Mouse (Mus musculus) limb, embryonic 13.5 days (tissue): Measurements from ENCODE around the gene Celf2. TPM values are rescaled to one million over a fixed set of nuclear protein-coding genes. Genes with fewer than 3 reads are reported as not detected.

Experiments
- ATAC-seq: fragments of 200-750 bp; cut with Nextera tagmentation; 2 replicates; pipeline ENCODE4 v1.8.0; 2017; ENCODE audit warnings: low read depth, moderate number of reproducible peaks, moderate TSS enrichment; ENCODE audit not compliant: low FRiP score
- H3K27ac ChIP-seq: fragments of 300-500 bp; sonication (generic); 2 replicates; pipeline ENCODE4 v1.5.1; 2015; ENCODE audit warnings: inconsistent platforms, mild to moderate bottlenecking, moderate library complexity
- H3K27me3 ChIP-seq: fragments of 300-500 bp; sonication (generic); 2 replicates; pipeline ENCODE4 v1.6.1; 2015; ENCODE audit warnings: mild to moderate bottlenecking, inconsistent platforms
- H3K36me3 ChIP-seq: fragments of 300-500 bp; sonication (generic); 2 replicates; pipeline ENCODE4 v1.6.1; 2015; ENCODE audit warnings: inconsistent platforms, mild to moderate bottlenecking, moderate library complexity
- H3K4me1 ChIP-seq: fragments of 300-500 bp; sonication (generic); 2 replicates; pipeline ENCODE4 v1.6.1; 2015; ENCODE audit warnings: inconsistent platforms
- H3K4me2 ChIP-seq: fragments of 300-500 bp; sonication (generic); replicated peaks from 2 replicates; pipeline ENCODE4 v1.6.1; 2015; ENCODE audit warnings: inconsistent platforms, mild to moderate bottlenecking, moderate library complexity
- H3K4me3 ChIP-seq: fragments of 300-500 bp; sonication (generic); 2 replicates; pipeline ENCODE4 v1.5.1; 2015; ENCODE audit warnings: moderate library complexity, mild to moderate bottlenecking, inconsistent platforms
- H3K9ac ChIP-seq: fragments of 300-500 bp; sonication (generic); 2 replicates; pipeline ENCODE4 v1.6.1; 2015; ENCODE audit warnings: mild to moderate bottlenecking, inconsistent platforms
- H3K9me3 ChIP-seq: fragments of 300-500 bp; sonication (generic); 2 replicates; pipeline ENCODE4 v1.6.1; 2016; ENCODE audit warnings: inconsistent platforms
- WGBS: fragments of 180-500 bp; shearing (Covaris S2); methylation state at CpG from one replicate; pipeline ENCODE4 v1.1.7; 2015; 5-methylcytosine and 5-hydroxymethylcytosine counted together
- polyA plus RNA-seq: library from polyadenylated mRNA; unstranded; fragments of >200 nt; fragmentation: Nextera tagmentation; extraction: Ambion mirVana; gene quantifications from 2 replicates; pipeline ENCODE4 v1.2.1, GENCODE M21; 2015

Celf2 gene
- polyA plus RNA-seq, 1 experiment from 2014 or later = 68.8 TPM

DNA sequence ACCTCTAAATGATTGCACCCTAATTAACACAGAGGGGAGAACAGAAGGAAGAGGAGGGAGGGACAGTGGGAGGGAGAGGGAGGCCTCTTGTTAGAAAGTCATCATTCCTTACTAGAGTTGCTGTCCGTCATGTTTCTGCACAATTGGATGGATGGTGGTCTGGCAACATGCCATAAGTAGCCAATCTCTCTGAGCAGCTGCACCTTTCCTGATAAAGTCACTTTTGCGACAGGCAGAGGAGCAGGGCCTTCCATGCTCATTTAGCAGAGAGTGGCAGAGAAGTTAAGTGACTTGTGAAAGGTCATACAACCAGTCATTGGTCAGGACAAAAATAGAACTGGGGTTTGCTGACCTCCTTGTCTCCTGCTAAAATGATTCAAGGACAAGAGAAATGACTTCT is 747.0 kb downstream of the Celf2 start:
- no peak for ATAC-seq
- no peaks in the 10 kb centered on the region for H3K9me3 ChIP-seq
- H3K36me3 ChIP-seq = no peaks in the 10 kb centered on the region
- no peak overlapping the region for H3K27ac ChIP-seq
- H3K4me1 ChIP-seq = no peaks in the 10 kb centered on the region
- H3K4me3 ChIP-seq = no peak overlapping the region
- H3K27me3 ChIP-seq = no peaks in the 10 kb centered on the region
- H3K4me2 ChIP-seq = no peak overlapping the region
- no peak overlapping the region for H3K9ac ChIP-seq
- 77% methylated on average over 2 of the region's 2 CpGs for WGBS

DNA sequence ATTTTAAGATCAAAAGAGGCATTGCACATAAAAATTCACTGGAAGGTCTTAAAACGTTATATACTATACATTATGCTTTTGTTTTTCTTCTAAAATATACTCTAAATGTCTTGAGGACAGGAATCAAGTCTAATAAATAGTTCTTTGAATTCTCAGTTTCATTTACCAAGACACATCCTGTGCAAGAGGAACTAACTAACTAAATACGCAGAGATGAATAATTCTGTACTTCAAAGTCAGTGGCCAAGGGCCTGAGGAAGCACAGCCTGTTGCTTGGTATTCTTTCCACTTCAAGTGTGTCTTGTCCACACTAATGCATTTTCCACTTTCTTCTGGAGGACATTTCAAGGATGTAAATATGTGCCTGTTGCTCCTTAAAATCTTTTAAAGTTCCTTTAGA is 766.2 kb downstream of the Celf2 start:
- Histone ChIP-seq H3K36me3 (no peaks in the 10 kb centered on the region), H3K9me3 (no peaks in the 10 kb centered on the region), H3K27me3 (no peaks in the 10 kb centered on the region), H3K4me3 (no peak overlapping the region), H3K4me1 (no peaks in the 10 kb centered on the region), H3K27ac (no peak overlapping the region), H3K4me2 (no peak overlapping the region), H3K9ac (no peak overlapping the region)
- ATAC-seq = no peak
- 62% methylated on average over 2 of the region's 2 CpGs for WGBS

DNA sequence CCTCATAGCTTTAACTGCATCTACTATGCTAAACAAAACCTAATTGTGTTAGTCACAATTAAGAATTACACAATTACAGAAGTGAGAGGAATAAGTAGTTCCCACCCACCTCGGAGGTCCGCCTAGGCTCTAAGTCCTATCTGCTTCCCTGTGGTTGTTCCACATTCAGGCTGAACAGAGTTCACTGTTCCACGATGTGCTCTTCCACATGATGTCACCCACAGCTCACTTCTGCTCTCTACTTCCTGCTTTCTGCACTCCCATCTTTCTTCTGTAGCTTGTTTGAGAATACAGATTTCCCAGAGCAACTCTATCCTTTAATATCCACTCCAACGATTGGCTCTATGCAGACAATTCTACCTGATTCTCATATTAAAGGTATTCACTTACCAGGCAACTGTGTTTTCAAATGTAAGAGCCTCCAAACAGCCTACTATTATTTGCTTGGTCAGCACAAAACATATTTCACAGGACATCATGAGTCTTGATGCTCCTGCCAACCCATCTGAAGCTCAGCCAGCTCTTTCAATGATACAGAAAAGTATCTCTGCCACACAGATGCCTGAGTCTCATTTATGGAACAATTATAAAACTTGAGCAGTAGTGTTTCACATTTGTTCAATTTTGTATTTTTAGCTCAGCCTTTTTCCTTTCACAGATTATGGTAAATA is 769.2 kb downstream of the Celf2 start:
- no peaks in the 10 kb centered on the region for H3K4me1 ChIP-seq
- no peak overlapping the region for H3K9ac ChIP-seq
- H3K4me3 ChIP-seq = no peak overlapping the region
- no peak for ATAC-seq
- H3K36me3 ChIP-seq = no peaks in the 10 kb centered on the region
- WGBS = 82% methylated on average over 4 of the region's 4 CpGs
- H3K9me3 ChIP-seq = no peaks in the 10 kb centered on the region
- no peak overlapping the region for H3K27ac ChIP-seq
- no peak overlapping the region for H3K4me2 ChIP-seq
- no peaks in the 10 kb centered on the region for H3K27me3 ChIP-seq

DNA sequence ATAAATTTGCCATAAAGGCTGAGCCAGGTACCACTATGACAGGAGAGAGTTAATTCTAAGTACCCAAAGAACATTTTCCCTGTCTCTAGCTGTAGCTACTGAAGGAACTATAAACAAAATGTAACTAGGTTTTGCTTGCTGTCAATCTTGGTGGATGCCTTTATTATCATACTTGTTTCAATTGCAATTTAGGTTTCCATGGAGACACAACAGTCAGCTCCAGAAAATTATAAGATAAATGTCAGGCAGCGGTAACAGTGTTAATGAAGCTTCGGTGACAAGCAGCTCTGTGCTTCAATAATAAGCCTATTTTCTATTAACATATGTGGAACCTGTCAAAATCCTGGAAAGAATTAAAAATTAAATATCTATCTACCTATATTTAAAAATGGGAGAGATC is 777.3 kb downstream of the Celf2 start:
- no peaks in the 10 kb centered on the region for H3K27me3 ChIP-seq
- no peak overlapping the region for H3K27ac ChIP-seq
- H3K4me3 ChIP-seq = no peak overlapping the region
- H3K9ac ChIP-seq = no peak overlapping the region
- no peaks in the 10 kb centered on the region for H3K36me3 ChIP-seq
- H3K4me2 ChIP-seq = no peak overlapping the region
- H3K9me3 ChIP-seq = no peaks in the 10 kb centered on the region
- no peak for ATAC-seq
- H3K4me1 ChIP-seq = no peaks in the 10 kb centered on the region
- WGBS = 86% methylated on average over 2 of the region's 2 CpGs

DNA sequence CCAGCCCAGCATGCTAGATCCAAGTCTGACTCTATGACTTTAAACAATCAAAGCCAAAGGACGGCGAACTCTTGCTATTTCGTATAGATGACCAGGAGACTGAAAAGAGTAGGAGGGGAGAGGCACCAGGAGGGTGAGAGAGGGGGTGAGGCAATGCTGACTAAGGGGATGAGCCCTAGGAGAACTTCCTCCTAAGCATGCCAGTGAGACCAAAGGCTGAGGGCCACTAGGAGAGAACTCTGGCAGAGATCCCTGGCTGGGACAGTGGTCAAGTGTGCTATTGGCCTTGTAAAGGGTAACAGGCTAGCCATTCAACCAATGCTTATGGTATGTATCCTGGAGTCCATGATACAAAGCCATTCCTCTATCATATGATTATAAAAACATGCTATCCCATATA is 778.5 kb downstream of the Celf2 start:
- H3K27ac ChIP-seq = no peak overlapping the region
- H3K9me3 ChIP-seq = no peaks in the 10 kb centered on the region
- no peak overlapping the region for H3K9ac ChIP-seq
- H3K4me3 ChIP-seq = no peak overlapping the region
- no peaks in the 10 kb centered on the region for H3K27me3 ChIP-seq
- H3K4me2 ChIP-seq = no peak overlapping the region
- WGBS = 75% methylated on average over 3 of the region's 3 CpGs
- H3K36me3 ChIP-seq = no peaks in the 10 kb centered on the region
- no peak for ATAC-seq
- no peaks in the 10 kb centered on the region for H3K4me1 ChIP-seq

DNA sequence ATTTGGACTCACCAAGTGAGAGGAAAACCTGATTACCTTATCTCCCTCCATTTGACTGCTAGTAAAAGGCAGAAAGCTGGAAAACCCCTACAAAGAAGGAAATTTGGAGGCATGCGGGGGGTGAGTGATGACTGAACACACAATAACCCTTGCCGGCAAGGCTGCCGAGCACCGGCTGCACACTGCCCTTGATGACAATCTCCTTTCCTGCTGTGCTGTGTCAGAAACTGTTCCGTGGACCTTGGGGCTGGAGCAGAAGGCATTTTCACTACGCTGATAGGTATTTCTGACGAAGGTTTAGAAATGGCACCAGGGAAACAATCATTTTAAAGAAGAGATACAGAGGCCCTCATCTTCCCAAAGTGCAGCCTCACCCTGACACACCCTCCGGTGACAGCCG is 779.4 kb downstream of the Celf2 start:
- Histone ChIP-seq H3K9ac (no peak overlapping the region), H3K4me1 (no peaks in the 10 kb centered on the region), H3K9me3 (no peaks in the 10 kb centered on the region), H3K36me3 (no peaks in the 10 kb centered on the region), H3K27ac (no peak overlapping the region), H3K4me3 (no peak overlapping the region), H3K27me3 (no peaks in the 10 kb centered on the region), H3K4me2 (no peak overlapping the region)
- no peak for ATAC-seq
- WGBS = 68% methylated on average over 9 of the region's 9 CpGs

DNA sequence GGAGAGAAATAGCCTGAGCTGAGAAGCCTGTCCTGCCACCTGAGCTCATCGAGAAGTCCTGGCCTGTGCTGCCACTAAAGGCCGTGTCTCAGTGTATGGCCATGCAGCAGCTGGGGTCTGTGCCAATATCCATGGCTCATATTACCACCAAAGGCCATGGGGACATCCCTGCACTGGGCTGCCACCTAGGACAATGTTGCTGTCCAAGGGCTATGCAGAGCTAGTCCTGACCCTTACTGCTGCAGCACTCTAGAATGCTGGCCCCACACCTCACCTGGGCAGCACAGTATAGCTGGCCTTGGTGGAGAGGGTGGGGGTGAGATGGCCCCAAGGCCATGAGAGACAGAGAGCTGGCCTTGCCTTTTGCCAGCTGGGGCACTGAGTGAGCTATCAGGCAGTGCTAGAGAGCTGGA is 780.5 kb downstream of the Celf2 start:
- no peak overlapping the region for H3K4me2 ChIP-seq
- H3K27ac ChIP-seq = no peak overlapping the region
- no peak overlapping the region for H3K4me3 ChIP-seq
- no peaks in the 10 kb centered on the region for H3K27me3 ChIP-seq
- H3K4me1 ChIP-seq = no peaks in the 10 kb centered on the region
- H3K9me3 ChIP-seq = no peaks in the 10 kb centered on the region
- H3K36me3 ChIP-seq = no peaks in the 10 kb centered on the region
- ATAC-seq = 0 out of 2 replicates have a peak, but pooled peaks have one; percentile 54
- no peak overlapping the region for H3K9ac ChIP-seq
- 84% methylated on average over 2 of the region's 2 CpGs for WGBS

DNA sequence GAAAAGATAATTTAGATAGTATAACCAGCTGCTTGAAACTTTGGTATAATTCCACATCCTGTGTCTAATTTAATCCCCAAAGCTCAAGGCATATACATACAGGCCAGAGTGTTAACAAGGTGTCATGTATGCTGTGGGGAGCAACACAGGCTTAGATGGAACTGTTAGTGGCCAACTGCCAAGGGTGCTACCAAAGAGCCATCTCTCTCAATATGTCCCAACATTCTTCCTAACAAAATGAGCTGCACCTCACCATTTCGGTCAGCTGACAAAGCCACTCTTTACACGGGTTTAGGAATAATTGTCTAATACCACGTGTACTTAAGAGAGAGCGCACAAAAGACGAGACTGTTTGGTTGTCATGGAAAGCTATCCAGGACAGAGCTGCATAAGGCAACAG is 782.0 kb downstream of the Celf2 start:
- Histone ChIP-seq H3K27ac (no peak overlapping the region), H3K4me3 (no peak overlapping the region), H3K36me3 (no peaks in the 10 kb centered on the region), H3K27me3 (no peaks in the 10 kb centered on the region), H3K9me3 (no peaks in the 10 kb centered on the region), H3K4me1 (peaks cover 6% of the 10 kb centered on the region), H3K4me2 (no peak overlapping the region), H3K9ac (no peak overlapping the region)
- 89% methylated on average over 5 of the region's 5 CpGs for WGBS
- ATAC-seq = no peak

DNA sequence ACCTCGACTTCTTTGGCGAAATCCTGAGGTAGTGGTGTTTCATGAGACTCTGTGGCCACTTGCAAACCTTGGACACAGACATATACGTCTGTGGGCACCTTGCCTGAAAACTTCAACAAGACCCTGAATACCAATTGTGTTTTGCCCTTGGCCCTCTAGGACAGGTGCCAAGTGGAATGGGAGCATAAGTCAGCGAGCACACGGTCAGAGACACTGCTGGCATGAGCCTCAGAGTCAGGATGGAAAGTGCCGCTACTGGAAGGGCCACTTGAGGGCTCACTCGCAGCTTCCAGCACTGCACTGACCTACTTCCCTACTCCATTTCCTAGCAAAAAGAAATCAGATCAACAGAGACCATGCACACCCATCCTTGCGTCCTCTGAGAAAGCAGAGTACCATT is 783.3 kb downstream of the Celf2 start:
- H3K9ac ChIP-seq = no peak overlapping the region
- H3K27ac ChIP-seq = no peak overlapping the region
- peaks cover 19% of the 10 kb centered on the region for H3K4me1 ChIP-seq
- no peaks in the 10 kb centered on the region for H3K9me3 ChIP-seq
- ATAC-seq = no peak
- 78% methylated on average over 8 of the region's 8 CpGs for WGBS
- H3K27me3 ChIP-seq = no peaks in the 10 kb centered on the region
- H3K36me3 ChIP-seq = no peaks in the 10 kb centered on the region
- H3K4me2 ChIP-seq = no peak overlapping the region
- no peak overlapping the region for H3K4me3 ChIP-seq

DNA sequence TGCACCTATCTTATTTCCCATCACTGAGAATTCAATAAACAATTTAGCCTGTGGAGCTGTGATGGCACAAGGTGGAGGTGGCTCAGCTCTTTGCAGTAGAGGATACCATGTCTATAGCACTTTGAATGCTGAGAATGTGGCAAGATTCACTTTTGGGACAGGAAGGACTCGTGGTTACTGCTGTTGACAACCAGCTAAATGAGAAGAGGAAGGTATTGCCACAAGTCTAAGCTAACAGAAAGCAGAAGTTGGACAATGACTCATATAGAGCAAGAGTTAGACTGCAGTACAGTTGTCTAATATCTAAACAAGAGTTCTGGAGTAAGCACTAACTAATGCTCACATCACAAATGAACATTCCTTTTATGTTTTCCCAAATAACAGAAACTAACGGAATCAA is 785.8 kb downstream of the Celf2 start:
- peaks cover 28% of the 10 kb centered on the region for H3K4me1 ChIP-seq
- no peak for ATAC-seq
- no peaks in the 10 kb centered on the region for H3K9me3 ChIP-seq
- no peak overlapping the region for H3K4me3 ChIP-seq
- WGBS = 83% methylated on average over 2 of the region's 2 CpGs
- no peak overlapping the region for H3K4me2 ChIP-seq
- H3K27me3 ChIP-seq = no peaks in the 10 kb centered on the region
- H3K9ac ChIP-seq = no peak overlapping the region
- no peak overlapping the region for H3K27ac ChIP-seq
- H3K36me3 ChIP-seq = no peaks in the 10 kb centered on the region

DNA sequence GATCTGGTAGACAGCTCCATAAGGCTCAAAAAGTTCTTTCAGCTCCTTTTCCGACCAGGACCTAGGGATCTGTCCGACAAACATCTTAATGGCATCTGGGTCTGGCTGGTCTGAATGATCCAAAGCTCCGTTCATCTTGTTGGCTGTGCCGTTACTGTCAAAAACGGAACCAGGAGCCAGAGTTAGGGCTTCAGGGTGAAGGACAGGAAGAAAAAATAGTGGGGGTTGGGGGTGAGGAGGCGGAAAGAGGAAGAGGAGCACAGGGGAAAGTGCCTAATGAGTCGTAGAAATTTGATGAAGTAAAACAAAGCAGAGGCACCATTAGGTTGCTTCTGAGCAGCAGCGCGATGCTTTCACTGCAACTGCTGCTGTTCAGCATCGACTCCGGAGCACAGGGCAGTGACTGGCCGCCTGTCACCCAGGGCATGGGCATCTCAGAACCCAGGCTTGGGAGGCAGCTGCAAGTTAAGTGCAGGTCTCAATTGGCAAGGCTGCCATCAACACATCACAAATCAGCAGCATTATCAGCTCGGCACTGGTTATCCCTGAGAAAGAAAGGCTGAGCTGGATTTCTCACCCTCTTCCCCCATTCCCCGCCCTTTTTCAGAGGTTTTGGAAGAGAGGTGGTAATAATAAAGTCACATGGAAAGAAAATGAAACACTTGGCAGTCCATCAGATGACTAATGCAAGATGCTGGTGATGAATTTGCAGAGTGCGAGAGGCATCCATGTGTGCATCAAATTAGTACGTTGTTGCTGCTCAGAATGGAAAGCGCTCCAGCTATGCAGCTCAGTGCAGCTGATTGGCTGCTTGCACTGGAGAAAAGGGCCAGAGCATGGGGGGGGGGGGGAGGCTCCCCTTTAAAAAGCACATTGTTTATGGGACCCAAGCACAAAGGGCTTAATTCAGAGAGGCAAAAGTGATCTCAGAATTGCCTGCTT is 787.6 kb downstream of the Celf2 start:
- H3K4me1 ChIP-seq = peaks cover 28% of the 10 kb centered on the region
- no peaks in the 10 kb centered on the region for H3K36me3 ChIP-seq
- H3K9me3 ChIP-seq = no peaks in the 10 kb centered on the region
- peak overlapping the region; percentile 79 for H3K27ac ChIP-seq
- H3K4me2 ChIP-seq = peak overlapping the region; percentile 90
- peak overlapping the region; percentile 48 for H3K4me3 ChIP-seq
- ATAC-seq = peak; percentile 77
- WGBS = 2% methylated on average over 17 of the region's 17 CpGs
- H3K9ac ChIP-seq = peak overlapping the region; percentile 63
- no peaks in the 10 kb centered on the region for H3K27me3 ChIP-seq

DNA sequence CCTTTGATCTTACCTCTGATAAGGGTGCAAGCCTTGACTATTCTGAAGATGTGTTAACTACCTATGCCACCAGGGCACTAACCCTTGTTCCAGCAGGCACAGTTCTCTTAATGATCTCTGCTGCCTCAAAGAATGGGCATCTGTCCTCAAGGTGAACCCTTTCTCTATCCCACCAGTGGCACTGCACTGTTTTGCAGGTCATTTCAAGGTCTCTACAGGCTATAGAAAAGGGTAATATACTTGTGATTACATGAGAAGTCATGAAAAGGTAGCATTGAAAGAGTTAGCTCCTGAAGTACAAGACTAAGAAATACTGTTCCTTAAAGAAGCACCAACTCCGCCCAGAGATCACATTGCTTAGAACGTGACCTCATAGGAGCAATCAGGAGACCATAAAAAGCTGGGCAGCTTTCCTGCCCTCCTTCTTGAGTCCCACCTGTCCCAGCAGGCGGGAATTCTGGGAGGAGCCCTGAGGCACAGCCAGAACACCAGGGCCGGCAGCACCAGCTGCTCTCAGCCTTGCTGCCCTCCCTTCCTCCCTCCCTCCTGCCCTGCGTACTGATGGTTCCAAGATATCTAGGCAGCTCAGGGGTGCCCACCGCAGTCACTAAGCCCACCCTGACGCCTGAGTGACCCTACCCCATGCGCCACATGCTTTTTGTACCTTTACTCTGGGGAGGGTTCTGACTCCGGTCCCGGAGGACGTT is 788.5 kb downstream of the Celf2 start:
- no peaks in the 10 kb centered on the region for H3K9me3 ChIP-seq
- no peaks in the 10 kb centered on the region for H3K36me3 ChIP-seq
- H3K4me1 ChIP-seq = peaks cover 28% of the 10 kb centered on the region
- peak overlapping the region; percentile 79 for H3K27ac ChIP-seq
- peak overlapping the region; percentile 90 for H3K4me2 ChIP-seq
- WGBS = 5% methylated on average over 11 of the region's 11 CpGs
- peak; percentile 71 for ATAC-seq
- H3K9ac ChIP-seq = peak overlapping the region; percentile 63
- no peaks in the 10 kb centered on the region for H3K27me3 ChIP-seq
- H3K4me3 ChIP-seq = peak overlapping the region; percentile 48
